Mouse (Mus musculus): ENCODE measurements around the gene Rtn4ip1. TPM values are rescaled to one million over a fixed set of nuclear protein-coding genes. Genes with fewer than 3 reads are reported as not detected.

Rtn4ip1 gene
- polyA plus RNA-seq, 1 experiment from 2014 or later, result 23.5 TPM

DNA sequence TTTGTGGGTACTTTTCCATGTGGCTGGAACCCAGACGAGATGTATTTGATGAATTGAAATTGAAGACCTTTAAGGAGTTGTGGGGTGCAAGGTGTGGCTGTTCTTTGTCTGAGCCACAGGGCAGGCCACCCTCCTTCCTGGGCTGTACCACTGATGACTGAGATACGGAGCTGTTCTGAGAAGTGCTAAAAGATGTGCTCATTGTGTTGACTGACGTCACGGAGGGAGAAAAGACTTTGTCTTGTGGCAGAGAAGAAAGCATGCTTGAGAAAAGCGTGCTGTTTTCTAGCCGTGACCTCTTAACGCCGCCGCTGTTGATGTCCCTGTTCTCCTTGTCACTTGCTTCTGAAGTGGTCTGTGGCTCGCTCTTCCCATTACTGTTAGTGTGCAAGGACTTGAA is 95.7 kb downstream of the Rtn4ip1 start:
- Histone ChIP-seq H3K27me3 (ENCODE audit: poor library complexity, severe bottlenecking) (peaks cover 37% of the 10 kb centered on the region), H3K36me3 (replicated peaks) (no peaks in the 10 kb centered on the region), H3K4me1 (peaks cover 12% of the 10 kb centered on the region), H3K9me3 (no peaks in the 10 kb centered on the region), H3K27ac (no peak overlapping the region), H3K4me3 (no peak overlapping the region)
- 86% methylated on average over 10 of the region's 10 CpGs for WGBS
- DNase-seq (ENCODE audit: extremely low spot score, low spot score), result no peak

- H3K4me1 ChIP-seq, result peaks cover 15% of the 10 kb centered on the region
- H3K27ac ChIP-seq, result no peak overlapping the region
- H3K36me3 ChIP-seq (replicated peaks), result no peaks in the 10 kb centered on the region
- H3K9me3 ChIP-seq, result no peaks in the 10 kb centered on the region
- H3K4me3 ChIP-seq, result no peak overlapping the region
- H3K27me3 ChIP-seq (ENCODE audit: poor library complexity, severe bottlenecking), result peaks cover 44% of the 10 kb centered on the region
- no peak for DNase-seq (ENCODE audit: extremely low spot score, low spot score)
- WGBS, result 86% methylated on average over 9 of the region's 9 CpGs
Observed at GRCm38 (mm10) chr10:43998023-43998422, 96.4 kb downstream of the Rtn4ip1 start.

GRCm38 (mm10) chr10:43998503-43999082 is 97.0 kb downstream of the Rtn4ip1 start:
- 79% methylated on average over 8 of the region's 8 CpGs for WGBS
- Histone ChIP-seq H3K4me3 (no peak overlapping the region), H3K4me1 (peaks cover 16% of the 10 kb centered on the region), H3K9me3 (no peaks in the 10 kb centered on the region), H3K27ac (no peak overlapping the region), H3K36me3 (replicated peaks) (no peaks in the 10 kb centered on the region), H3K27me3 (ENCODE audit: poor library complexity, severe bottlenecking) (peaks cover 50% of the 10 kb centered on the region)
- DNase-seq (ENCODE audit: extremely low spot score, low spot score), result no peak

DNA sequence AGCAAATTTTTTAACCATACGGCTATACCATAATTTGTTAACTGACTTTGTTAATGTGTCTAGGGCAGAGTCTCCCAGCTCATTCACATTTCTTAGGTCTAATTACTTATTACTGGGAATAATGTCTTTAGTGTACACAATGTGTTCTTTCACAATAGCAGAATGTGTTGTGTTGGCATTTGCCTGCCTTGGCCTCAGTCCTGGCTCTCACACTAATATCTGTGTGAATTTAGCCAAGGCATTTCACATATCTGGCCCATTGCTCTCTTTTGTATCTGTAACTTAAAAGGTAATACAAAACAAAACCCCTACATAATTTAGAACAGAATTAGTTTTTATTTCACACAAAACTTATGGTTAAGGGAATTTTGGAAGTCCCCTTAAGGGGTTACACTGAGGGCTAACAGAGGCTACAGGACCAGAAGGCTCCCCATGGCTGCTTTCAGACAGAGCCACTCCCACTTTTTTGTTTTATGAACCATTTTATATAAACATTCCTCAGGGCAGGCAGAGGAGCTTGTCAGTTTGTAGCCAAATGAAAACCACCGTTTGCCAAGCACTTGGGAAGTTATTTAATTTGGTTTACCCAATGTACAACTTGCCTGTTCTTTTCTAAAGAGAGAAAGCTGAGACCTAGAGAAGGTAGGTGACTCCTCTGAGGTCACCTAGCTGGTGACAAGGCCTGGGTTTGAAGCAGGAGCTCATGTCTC is 98.7 kb downstream of the Rtn4ip1 start:
- Histone ChIP-seq H3K4me1 (peaks cover 27% of the 10 kb centered on the region), H3K27me3 (ENCODE audit: poor library complexity, severe bottlenecking) (peaks cover 67% of the 10 kb centered on the region), H3K27ac (no peak overlapping the region), H3K36me3 (replicated peaks) (no peaks in the 10 kb centered on the region), H3K9me3 (no peaks in the 10 kb centered on the region), H3K4me3 (no peak overlapping the region)
- WGBS, result 82% methylated on average over 2 of the region's 2 CpGs
- no peak for DNase-seq (ENCODE audit: extremely low spot score, low spot score)

GRCm38 (mm10) chr10:44002004-44002940 is 100.7 kb downstream of the Rtn4ip1 start:
- H3K4me1 ChIP-seq, result peaks cover 39% of the 10 kb centered on the region
- peaks cover 87% of the 10 kb centered on the region for H3K27me3 ChIP-seq (ENCODE audit: poor library complexity, severe bottlenecking)
- H3K36me3 ChIP-seq (replicated peaks), result no peaks in the 10 kb centered on the region
- H3K27ac ChIP-seq, result no peak overlapping the region
- H3K4me3 ChIP-seq, result no peak overlapping the region
- WGBS, result 21% methylated on average over 14 of the region's 14 CpGs
- peak; percentile 23 for DNase-seq (ENCODE audit: extremely low spot score, low spot score)
- no peaks in the 10 kb centered on the region for H3K9me3 ChIP-seq

- no peaks in the 10 kb centered on the region for H3K9me3 ChIP-seq
- no peak for DNase-seq (ENCODE audit: extremely low spot score, low spot score)
- no peak overlapping the region for H3K27ac ChIP-seq
- WGBS, result 3% methylated on average over 11 of the region's 11 CpGs
- no peaks in the 10 kb centered on the region for H3K36me3 ChIP-seq (replicated peaks)
- H3K4me3 ChIP-seq, result peak overlapping the region; percentile 56
- H3K4me1 ChIP-seq, result peaks cover 39% of the 10 kb centered on the region
- peaks cover 92% of the 10 kb centered on the region for H3K27me3 ChIP-seq (ENCODE audit: poor library complexity, severe bottlenecking)
Observed at GRCm38 (mm10) chr10:44002995-44003524, 101.5 kb downstream of the Rtn4ip1 start.

- Histone ChIP-seq H3K4me3 (peak overlapping the region; percentile 56), H3K27me3 (ENCODE audit: poor library complexity, severe bottlenecking) (peaks cover 86% of the 10 kb centered on the region), H3K9me3 (no peaks in the 10 kb centered on the region), H3K27ac (no peak overlapping the region), H3K36me3 (replicated peaks) (no peaks in the 10 kb centered on the region), H3K4me1 (peaks cover 39% of the 10 kb centered on the region)
- WGBS, result under 1% methylated on average over 68 of the region's 68 CpGs
- DNase-seq (ENCODE audit: extremely low spot score, low spot score), result peak; percentile 44
Observed at GRCm38 (mm10) chr10:44003551-44004151, 102.0 kb downstream of the Rtn4ip1 start.

GRCm38 (mm10) chr10:44004221-44004751 is 102.7 kb downstream of the Rtn4ip1 start:
- Histone ChIP-seq H3K27ac (no peak overlapping the region), H3K36me3 (replicated peaks) (no peaks in the 10 kb centered on the region), H3K4me1 (peaks cover 39% of the 10 kb centered on the region), H3K4me3 (peak overlapping the region; percentile 56), H3K9me3 (no peaks in the 10 kb centered on the region), H3K27me3 (ENCODE audit: poor library complexity, severe bottlenecking) (peaks cover 82% of the 10 kb centered on the region)
- WGBS, result 0% methylated on average over 33 of the region's 33 CpGs
- DNase-seq (ENCODE audit: extremely low spot score, low spot score), result peak; percentile 23

DNA sequence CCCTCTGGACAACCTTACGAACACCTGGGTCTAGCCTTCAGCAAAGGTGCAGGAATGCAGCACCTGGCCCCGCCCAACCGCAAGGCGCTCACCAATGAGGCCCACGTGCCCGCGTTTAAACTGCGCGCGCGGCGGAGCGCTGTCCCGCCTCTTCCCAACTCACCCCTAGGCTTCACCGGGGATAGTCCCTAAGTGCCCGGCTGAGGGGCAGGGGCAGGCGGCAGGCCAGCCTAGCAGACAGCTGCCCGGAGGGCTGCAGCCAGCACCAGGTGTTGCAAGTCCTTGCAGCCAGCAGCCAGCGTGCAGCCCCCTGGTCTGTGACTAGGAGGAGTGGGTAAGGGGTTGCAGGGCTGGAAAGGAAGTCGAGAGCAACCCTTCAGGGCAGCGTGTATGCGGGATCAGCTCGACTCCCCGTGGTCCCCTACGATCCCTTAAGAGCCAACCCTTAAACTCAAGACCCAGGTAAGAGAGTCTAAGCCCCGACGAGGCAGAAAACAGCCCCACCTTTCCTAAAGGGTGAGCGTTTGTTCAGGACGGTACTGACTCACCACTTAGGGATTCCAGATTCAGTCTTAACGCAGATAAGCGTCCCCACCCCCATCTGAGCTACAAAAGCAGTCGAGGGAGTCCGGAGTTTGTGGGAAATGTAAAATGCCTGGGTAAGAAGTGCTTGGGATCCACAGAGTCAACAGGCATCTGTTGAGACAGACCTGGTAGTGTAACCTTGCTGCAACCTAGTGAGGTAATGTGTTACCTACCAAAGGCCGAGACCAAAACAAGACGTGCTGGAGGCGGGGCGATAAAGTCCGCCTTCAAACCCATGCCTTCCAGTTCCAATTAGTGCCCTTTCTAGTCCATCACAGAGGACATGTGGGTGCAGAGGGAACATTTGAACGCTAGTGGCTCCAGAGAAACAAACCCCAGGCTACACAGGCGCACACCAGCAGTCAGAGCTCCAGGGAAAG is 104.4 kb downstream of the Rtn4ip1 start:
- under 1% methylated on average over 40 of the region's 40 CpGs for WGBS
- H3K27ac ChIP-seq, result no peak overlapping the region
- no peaks in the 10 kb centered on the region for H3K36me3 ChIP-seq (replicated peaks)
- DNase-seq (ENCODE audit: extremely low spot score, low spot score), result peak; percentile 29
- H3K9me3 ChIP-seq, result no peaks in the 10 kb centered on the region
- H3K4me3 ChIP-seq, result peak overlapping the region; percentile 52
- H3K4me1 ChIP-seq, result peaks cover 39% of the 10 kb centered on the region
- peaks cover 71% of the 10 kb centered on the region for H3K27me3 ChIP-seq (ENCODE audit: poor library complexity, severe bottlenecking)

Data from forebrain, embryonic 10.5 days (tissue).